Mouse (Mus musculus) liver, embryonic 15.5 days (tissue): Measurements from ENCODE around the gene H2-M1. TPM values are rescaled to one million over a fixed set of nuclear protein-coding genes. Genes with fewer than 3 reads are reported as not detected.

Source experiments
- ATAC-seq: fragments of 200-750 bp; cut with Nextera tagmentation; 2 replicates; pipeline ENCODE4 v1.8.0; 2017; ENCODE audit warnings: moderate number of reproducible peaks, mild to moderate bottlenecking, moderate library complexity; ENCODE audit not compliant: insufficient read depth
- H3K27ac ChIP-seq: fragments of 300-500 bp; sonication (generic); replicated peaks from 2 replicates; pipeline ENCODE4 v1.5.1; 2015; ENCODE audit warnings: mild to moderate bottlenecking, inconsistent platforms
- H3K27me3 ChIP-seq: fragments of 300-500 bp; sonication (generic); 2 replicates; pipeline ENCODE4 v1.6.1; 2015; ENCODE audit warnings: mild to moderate bottlenecking, inconsistent platforms
- H3K36me3 ChIP-seq: fragments of 300-500 bp; sonication (generic); replicated peaks from 2 replicates; pipeline ENCODE4 v1.6.1; 2015; ENCODE audit warnings: moderate library complexity, mild to moderate bottlenecking, inconsistent platforms
- H3K4me1 ChIP-seq: fragments of 300-500 bp; sonication (generic); replicated peaks from 2 replicates; pipeline ENCODE4 v1.6.1; 2015; ENCODE audit warnings: inconsistent platforms
- H3K4me2 ChIP-seq: fragments of 300-500 bp; sonication (generic); 2 replicates; pipeline ENCODE4 v1.6.1; 2015; ENCODE audit warnings: moderate library complexity, mild to moderate bottlenecking, inconsistent platforms
- H3K4me3 ChIP-seq: fragments of 300-500 bp; sonication (generic); replicated peaks from 2 replicates; pipeline ENCODE4 v1.5.1; 2015; ENCODE audit warnings: mild to moderate bottlenecking, inconsistent platforms
- H3K9ac ChIP-seq: fragments of 300-500 bp; sonication (generic); 2 replicates; pipeline ENCODE4 v1.6.1; 2015; ENCODE audit warnings: moderate library complexity, mild to moderate bottlenecking, inconsistent platforms
- H3K9me3 ChIP-seq: fragments of 300-500 bp; sonication (generic); replicated peaks from 2 replicates; pipeline ENCODE4 v1.6.1; 2016; ENCODE audit warnings: inconsistent platforms
- WGBS: fragments of 180-500 bp; shearing (Covaris S2); methylation state at CpG from one replicate; pipeline ENCODE4 v1.1.7; 2015; ENCODE audit warnings: mixed read lengths; ENCODE audit not compliant: insufficient replicate concordance; 5-methylcytosine and 5-hydroxymethylcytosine counted together
- polyA plus RNA-seq: library from polyadenylated mRNA; unstranded; fragments of >200 nt; fragmentation: Nextera tagmentation; extraction: Ambion mirVana; gene quantifications from 2 replicates; pipeline ENCODE4 v1.2.1, GENCODE M21; 2015

The H2-M1 gene
- not detected in 2 replicates for polyA plus RNA-seq

- Histone ChIP-seq H3K9ac (no peak within 1 kb of the TSS), H3K4me1 (no peaks in the 10 kb centered on the region), H3K4me3 (no peak within 1 kb of the TSS), H3K9me3 (no peaks in the 10 kb centered on the region), H3K4me2 (no peak within 1 kb of the TSS), H3K27me3 (no peaks in the 10 kb centered on the region), H3K36me3 (no peaks in the 10 kb centered on the region), H3K27ac (no peak within 1 kb of the TSS)
- ATAC-seq: no peak
- WGBS: 34% methylated on average over 3 of the region's 3 CpGs
Observed at GRCm38 (mm10) chr17:36672119-36672518, at the start of gene H2-M1. Gene H2-M1, minus strand, starts transcription at chr17:36672219.

- Histone ChIP-seq H3K4me1 (no peaks in the 10 kb centered on the region), H3K36me3 (no peaks in the 10 kb centered on the region), H3K27ac (no peak overlapping the region), H3K4me2 (no peak overlapping the region), H3K9ac (no peak overlapping the region), H3K9me3 (no peaks in the 10 kb centered on the region), H3K4me3 (no peak overlapping the region), H3K27me3 (no peaks in the 10 kb centered on the region)
- 36% methylated on average over 2 of the region's 2 CpGs for WGBS
- ATAC-seq: no peak
Observed at GRCm38 (mm10) chr17:36697693-36698092, 25.7 kb upstream of the H2-M1 start.

- Histone ChIP-seq H3K36me3 (no peaks in the 10 kb centered on the region), H3K27ac (no peak within 1 kb of the TSS), H3K9ac (no peak within 1 kb of the TSS), H3K4me3 (no peak within 1 kb of the TSS), H3K27me3 (no peaks in the 10 kb centered on the region), H3K4me1 (no peaks in the 10 kb centered on the region), H3K9me3 (no peaks in the 10 kb centered on the region), H3K4me2 (no peak within 1 kb of the TSS)
- no peak for ATAC-seq
- 67% methylated on average over 3 of the region's 3 CpGs for WGBS
Observed at GRCm38 (mm10) chr17:36642566-36642965, 29.5 kb downstream of the H2-M1 start, which contains the start of gene H2-M9. Gene H2-M9, minus strand, starts transcription at chr17:36642666.

Other genes with a start within 250 kb of the H2-M1 start
- gene H2-M10.4, start 209.9 kb downstream of the H2-M1 start, polyA plus RNA-seq: not detected in 2 replicates
- gene H2-M11, start 125.1 kb downstream of the H2-M1 start, polyA plus RNA-seq: not detected in 2 replicates
- not detected in 2 replicates for gene H2-M9, start 29.6 kb downstream of the H2-M1 start, polyA plus RNA-seq
- not detected in 2 replicates for gene H2-M10.5, start 100.7 kb upstream of the H2-M1 start, polyA plus RNA-seq
- gene H2-M10.6, start 140.0 kb upstream of the H2-M1 start, polyA plus RNA-seq: not detected in 2 replicates
- 14.9 and 17.7 TPM in 2 replicates for gene Trim26, start 164.9 kb upstream of the H2-M1 start, polyA plus RNA-seq
- 0.33 and 0.59 TPM in 2 replicates for gene Trim15, start 195.0 kb upstream of the H2-M1 start, polyA plus RNA-seq
- gene Trim10, start 197.4 kb upstream of the H2-M1 start, polyA plus RNA-seq: 300 and 303 TPM in 2 replicates
- not detected in 2 replicates for gene Trim40, start 217.9 kb upstream of the H2-M1 start, polyA plus RNA-seq
- not detected in 2 replicates for gene Trim31, start 225.9 kb upstream of the H2-M1 start, polyA plus RNA-seq